Mouse (Mus musculus): ENCODE results near the gene Rheb.
"Not testable (repeated sequence)": the region's sequence is repeated elsewhere in the genome, so short reads cannot be mapped to it uniquely, and the experiment has no call there.

The Rheb gene

GRCm38 (mm10) chr5:24792961-24793360, 49.5 kb downstream of the Rheb start:
- DNase-seq (ENCODE audit: low read depth): no peak

GRCm38 (mm10) chr5:24782957-24783356, 59.5 kb downstream of the Rheb start:
- DNase-seq (ENCODE audit: low read depth): no peak

GRCm38 (mm10) chr5:24781048-24781447, 61.4 kb downstream of the Rheb start:
- DNase-seq (ENCODE audit: low read depth): no peak

- no peak for DNase-seq (ENCODE audit: low read depth)
Observed at GRCm38 (mm10) chr5:24779881-24780512, 62.4 kb downstream of the Rheb start.

- no peak for DNase-seq (ENCODE audit: low read depth)
Observed at GRCm38 (mm10) chr5:24779321-24779720, 63.1 kb downstream of the Rheb start.

- DNase-seq (ENCODE audit: low read depth): no peak
Observed at GRCm38 (mm10) chr5:24778843-24779140, 63.6 kb downstream of the Rheb start.

- no peak for DNase-seq (ENCODE audit: low read depth)
Observed at GRCm38 (mm10) chr5:24778082-24778842, 64.2 kb downstream of the Rheb start.

- no peak for DNase-seq (ENCODE audit: low read depth)
Observed at GRCm38 (mm10) chr5:24776681-24777080, 65.7 kb downstream of the Rheb start.

GRCm38 (mm10) chr5:24774549-24774948, 67.9 kb downstream of the Rheb start:
- not testable (repeated sequence) for DNase-seq (ENCODE audit: low read depth)

GRCm38 (mm10) chr5:24757816-24758215, 84.6 kb downstream of the Rheb start, which contains the start of gene Crygn:
Crygn (minus strand) TSS chr5:24758008.
- DNase-seq (ENCODE audit: low read depth): no peak

GRCm38 (mm10) chr5:24756931-24757330, 85.5 kb downstream of the Rheb start:
- DNase-seq (ENCODE audit: low read depth): no peak
